Mouse (Mus musculus): ENCODE data around the gene Tmem150c. TPM values are rescaled to one million over a fixed set of nuclear protein-coding genes. Genes with fewer than 3 reads are reported as not detected.

Gene Tmem150c
- total and polyA plus RNA-seq, 2 experiments from 2014 or later, result 0.31 to 0.98 TPM

GRCm38 (mm10) chr5:100119331-100119730, 40.3 kb downstream of the Tmem150c start:
- Histone ChIP-seq H3K4me1 (ENCODE audit: control insufficient read depth, insufficient read depth) (no peaks in the 10 kb centered on the region), H3K9me3 (replicated peaks; ENCODE audit: control insufficient read depth, low read length) (no peaks in the 10 kb centered on the region), H3K4me3 (ENCODE audit: low read depth, low read length) (no peak overlapping the region), H3K9ac (replicated peaks; ENCODE audit: low read depth, low read length) (no peak overlapping the region), H3K27me3 (ENCODE audit: control insufficient read depth, insufficient read depth, low read length) (0 out of 2 replicates have a peak, but pooled peaks cover 19% of the 10 kb centered on the region), H3K36me3 (replicated peaks; ENCODE audit: control insufficient read depth, insufficient read depth, low read length) (no peaks in the 10 kb centered on the region), H3K27ac (ENCODE audit: low read depth) (no peak overlapping the region), H3K4me2 (ENCODE audit: low read depth, low read length) (no peak overlapping the region)
- ATAC-seq (ENCODE audit: insufficient read depth, low read depth) (no peak), DNase-seq (ENCODE audit: low spot score) (no peak)
- TF ChIP-seq EP300 (IDR thresholded peaks at IDR 0.05; ENCODE audit: low read depth) (no peak), CTCF (IDR thresholded peaks at IDR 0.05; ENCODE audit: low read depth) (no peak)
- WGBS, result 50% methylated on average over 8 of the region's 8 CpGs

- Histone ChIP-seq H3K27me3 (ENCODE audit: control insufficient read depth, insufficient read depth, low read length) (no peaks in the 10 kb centered on the region), H3K4me2 (ENCODE audit: low read depth, low read length) (no peak overlapping the region), H3K9ac (replicated peaks; ENCODE audit: low read depth, low read length) (no peak overlapping the region), H3K9me3 (replicated peaks; ENCODE audit: control insufficient read depth, low read length) (no peaks in the 10 kb centered on the region), H3K4me1 (ENCODE audit: control insufficient read depth, insufficient read depth) (no peaks in the 10 kb centered on the region), H3K27ac (ENCODE audit: low read depth) (no peak overlapping the region), H3K4me3 (ENCODE audit: low read depth, low read length) (no peak overlapping the region), H3K36me3 (replicated peaks; ENCODE audit: control insufficient read depth, insufficient read depth, low read length) (no peaks in the 10 kb centered on the region)
- DNase-seq (ENCODE audit: low spot score) (no peak), ATAC-seq (ENCODE audit: insufficient read depth, low read depth) (no peak)
- WGBS, result 58% methylated on average over 5 of the region's 5 CpGs
- no peak for TF ChIP-seq EP300 (IDR thresholded peaks at IDR 0.05; ENCODE audit: low read depth)
- no peak for TF ChIP-seq CTCF (IDR thresholded peaks at IDR 0.05; ENCODE audit: low read depth)
These were observed 46.2 kb downstream of the Tmem150c start for GRCm38 (mm10) chr5:100113403-100113802.

GRCm38 (mm10) chr5:100110581-100110980, 49.0 kb downstream of the Tmem150c start:
- 74% methylated on average over 3 of the region's 3 CpGs for WGBS
- H3K4me1 ChIP-seq (ENCODE audit: control insufficient read depth, insufficient read depth), result no peaks in the 10 kb centered on the region
- H3K36me3 ChIP-seq (replicated peaks; ENCODE audit: control insufficient read depth, insufficient read depth, low read length), result no peaks in the 10 kb centered on the region
- H3K27ac ChIP-seq (ENCODE audit: low read depth), result no peak overlapping the region
- ATAC-seq (ENCODE audit: insufficient read depth, low read depth) (no peak), DNase-seq (ENCODE audit: low spot score) (no peak)
- no peak overlapping the region for H3K4me2 ChIP-seq (ENCODE audit: low read depth, low read length)
- no peaks in the 10 kb centered on the region for H3K27me3 ChIP-seq (ENCODE audit: control insufficient read depth, insufficient read depth, low read length)
- TF ChIP-seq CTCF (IDR thresholded peaks at IDR 0.05; ENCODE audit: low read depth), result no peak
- no peak for TF ChIP-seq EP300 (IDR thresholded peaks at IDR 0.05; ENCODE audit: low read depth)
- H3K4me3 ChIP-seq (ENCODE audit: low read depth, low read length), result no peak overlapping the region
- no peak overlapping the region for H3K9ac ChIP-seq (replicated peaks; ENCODE audit: low read depth, low read length)
- H3K9me3 ChIP-seq (replicated peaks; ENCODE audit: control insufficient read depth, low read length), result no peaks in the 10 kb centered on the region

- Histone ChIP-seq H3K4me2 (ENCODE audit: low read depth, low read length) (no peak overlapping the region), H3K9ac (replicated peaks; ENCODE audit: low read depth, low read length) (no peak overlapping the region), H3K27ac (ENCODE audit: low read depth) (no peak overlapping the region), H3K36me3 (replicated peaks; ENCODE audit: control insufficient read depth, insufficient read depth, low read length) (no peaks in the 10 kb centered on the region), H3K4me1 (ENCODE audit: control insufficient read depth, insufficient read depth) (no peaks in the 10 kb centered on the region), H3K9me3 (replicated peaks; ENCODE audit: control insufficient read depth, low read length) (no peaks in the 10 kb centered on the region), H3K27me3 (ENCODE audit: control insufficient read depth, insufficient read depth, low read length) (no peaks in the 10 kb centered on the region), H3K4me3 (ENCODE audit: low read depth, low read length) (no peak overlapping the region)
- no peak for TF ChIP-seq CTCF (IDR thresholded peaks at IDR 0.05; ENCODE audit: low read depth)
- TF ChIP-seq EP300 (IDR thresholded peaks at IDR 0.05; ENCODE audit: low read depth), result no peak
- ATAC-seq (ENCODE audit: insufficient read depth, low read depth) (no peak), DNase-seq (ENCODE audit: low spot score) (no peak)
- 39% methylated on average over 7 of the region's 7 CpGs for WGBS
These were observed 49.9 kb downstream of the Tmem150c start for GRCm38 (mm10) chr5:100109543-100110282.

GRCm38 (mm10) chr5:100108866-100109265, 50.7 kb downstream of the Tmem150c start:
- 70% methylated on average over 9 of the region's 9 CpGs for WGBS
- H3K4me2 ChIP-seq (ENCODE audit: low read depth, low read length), result no peak overlapping the region
- no peaks in the 10 kb centered on the region for H3K4me1 ChIP-seq (ENCODE audit: control insufficient read depth, insufficient read depth)
- no peaks in the 10 kb centered on the region for H3K27me3 ChIP-seq (ENCODE audit: control insufficient read depth, insufficient read depth, low read length)
- H3K4me3 ChIP-seq (ENCODE audit: low read depth, low read length), result no peak overlapping the region
- DNase-seq (ENCODE audit: low spot score) (no peak), ATAC-seq (ENCODE audit: insufficient read depth, low read depth) (no peak)
- no peak overlapping the region for H3K9ac ChIP-seq (replicated peaks; ENCODE audit: low read depth, low read length)
- H3K27ac ChIP-seq (ENCODE audit: low read depth), result no peak overlapping the region
- no peaks in the 10 kb centered on the region for H3K36me3 ChIP-seq (replicated peaks; ENCODE audit: control insufficient read depth, insufficient read depth, low read length)
- no peak for TF ChIP-seq CTCF (IDR thresholded peaks at IDR 0.05; ENCODE audit: low read depth)
- no peak for TF ChIP-seq EP300 (IDR thresholded peaks at IDR 0.05; ENCODE audit: low read depth)
- no peaks in the 10 kb centered on the region for H3K9me3 ChIP-seq (replicated peaks; ENCODE audit: control insufficient read depth, low read length)

- no peak overlapping the region for H3K27ac ChIP-seq (ENCODE audit: low read depth)
- H3K4me2 ChIP-seq (ENCODE audit: low read depth, low read length), result no peak overlapping the region
- no peaks in the 10 kb centered on the region for H3K4me1 ChIP-seq (ENCODE audit: control insufficient read depth, insufficient read depth)
- H3K36me3 ChIP-seq (replicated peaks; ENCODE audit: control insufficient read depth, insufficient read depth, low read length), result no peaks in the 10 kb centered on the region
- H3K4me3 ChIP-seq (ENCODE audit: low read depth, low read length), result no peak overlapping the region
- no peak for ATAC-seq (ENCODE audit: insufficient read depth, low read depth)
- DNase-seq (ENCODE audit: low spot score), result no peak
- H3K27me3 ChIP-seq (ENCODE audit: control insufficient read depth, insufficient read depth, low read length), result no peaks in the 10 kb centered on the region
- no peak overlapping the region for H3K9ac ChIP-seq (replicated peaks; ENCODE audit: low read depth, low read length)
- TF ChIP-seq EP300 (IDR thresholded peaks at IDR 0.05; ENCODE audit: low read depth), result no peak
- no peak for TF ChIP-seq CTCF (IDR thresholded peaks at IDR 0.05; ENCODE audit: low read depth)
- 65% methylated on average over 1 of the region's 1 CpGs for WGBS
- H3K9me3 ChIP-seq (replicated peaks; ENCODE audit: control insufficient read depth, low read length), result no peaks in the 10 kb centered on the region
These were observed 57.2 kb downstream of the Tmem150c start for GRCm38 (mm10) chr5:100102395-100102794.
